Comparison of ENCODE assay signal across 8 mouse cellular contexts in the genomic region with DNA sequence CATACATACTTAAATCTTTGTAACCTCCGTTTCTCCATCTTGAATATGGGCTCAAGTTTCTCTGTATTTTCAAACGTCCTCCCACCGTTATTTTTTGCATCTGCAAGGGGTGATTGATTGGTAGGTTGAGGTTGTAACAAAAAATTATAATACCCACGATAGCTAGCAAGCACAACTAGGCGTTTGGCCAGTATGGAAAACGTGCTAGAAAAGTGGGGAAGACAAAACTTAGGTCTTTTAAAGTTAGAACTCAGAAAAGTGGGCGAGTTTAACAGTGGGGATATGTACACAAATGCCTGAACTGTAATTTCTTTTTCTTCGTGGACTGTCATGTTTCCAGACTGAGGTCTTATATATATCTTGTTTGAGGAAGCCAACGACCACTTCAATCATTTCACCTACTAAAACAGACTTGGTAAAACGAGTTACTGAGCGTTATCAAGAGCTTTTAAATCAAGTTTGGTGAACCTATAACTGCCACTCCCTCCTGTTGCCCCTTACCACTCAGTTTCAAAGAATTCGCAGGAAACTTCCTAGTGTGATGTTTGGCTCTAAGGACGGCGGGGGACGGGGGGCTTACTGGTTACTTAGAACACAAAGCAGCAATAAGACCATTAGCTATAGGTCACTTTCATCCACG. TPM values are rescaled to one million over a fixed set of nuclear protein-coding genes. Genes with fewer than 3 reads are reported as not detected.
DNase-seq lines count a peak whose midpoint lies in the region; ATAC-seq and TF ChIP-seq lines count a peak whose summit lies in the region.

No protein-coding gene starts in this region.

- H3K9ac ChIP-seq in heart, adult 2 months (ENCODE audit: low read depth, low read length) = peak overlapping the region; percentile 75
- peak overlapping the region; percentile 73 for H3K9ac ChIP-seq in forebrain, embryonic 16.5 days (replicated peaks; ENCODE audit: low read depth, low read length)
- peak overlapping the region; percentile 89 for H3K9ac ChIP-seq in liver, embryonic 16.5 days (ENCODE audit: low read depth, low read length)

- no peak for ATAC-seq in forebrain, embryonic 16.5 days
- ATAC-seq in liver, embryonic 16.5 days (ENCODE audit: low read depth) = no peak
- no peak for ATAC-seq in erythroid progenitor cell, adult 5-6 weeks (replicated peaks; ENCODE audit: low FRiP score, poor library complexity, severe bottlenecking)

- peaks cover 3% of the 10 kb centered on the region for H3K36me3 ChIP-seq in heart, adult 2 months (ENCODE audit: control insufficient read depth, insufficient read depth, low read length)
- peaks cover 23% of the 10 kb centered on the region for H3K36me3 ChIP-seq in E14TG2a.4 (ENCODE audit: insufficient read depth, low read length)
- H3K36me3 ChIP-seq in forebrain, embryonic 16.5 days (ENCODE audit: control insufficient read depth, insufficient read depth) = no peaks in the 10 kb centered on the region
- no peaks in the 10 kb centered on the region; the same call in 1 of the 2 replicates for H3K36me3 ChIP-seq in liver, embryonic 16.5 days (ENCODE audit: control insufficient read depth, insufficient read depth)

- intact Hi-C loops in heart, adult 2 months (cut with DNase I) = loop anchor here (2.0 to 10.0 kb wide), 3 partner anchors 98 to 192 kb away; a partner anchor contains a TSS
- intact Hi-C loops in heart, postnatal 36 days (cut with DNase I) = loop anchor here (2.0 to 5.0 kb wide), 2 partner anchors 106 to 189 kb away; a partner anchor contains a TSS
- intact Hi-C loops in left cerebral cortex, postnatal 10 days (cut with DNase I) = loop anchor here (5.0 kb wide), 1 partner anchor 104 kb away; a partner anchor contains a TSS

- H3K27ac ChIP-seq in heart, adult 2 months = peak overlapping the region; percentile 100
- peak overlapping the region; percentile 99 for H3K27ac ChIP-seq in forebrain, embryonic 16.5 days (ENCODE audit: low read length)
- H3K27ac ChIP-seq in liver, embryonic 16.5 days (ENCODE audit: low read length) = peak overlapping the region; percentile 95

- no peak for TF ChIP-seq EP300 in heart, adult 2 months (IDR thresholded peaks at IDR 0.05; ENCODE audit: insufficient read depth, low read depth, low read length)

- no peak for DNase-seq in heart, adult 2 months
- no peak for DNase-seq in heart, postnatal 36 days
- DNase-seq in left cerebral cortex, postnatal 10 days (ENCODE audit: extremely low spot score in 1 of 2, low spot score in 2 of 2) = no peak
- DNase-seq in layer of hippocampus, adult 18-20 months (ENCODE audit: low spot score in 2 of 2) = no peak

- no peaks in the 10 kb centered on the region for H3K9me3 ChIP-seq in E14TG2a.4 (ENCODE audit: low read length)
- H3K9me3 ChIP-seq in forebrain, embryonic 16.5 days (ENCODE audit: control insufficient read depth, low read length) = no peaks in the 10 kb centered on the region
- H3K9me3 ChIP-seq in liver, embryonic 16.5 days (replicated peaks; ENCODE audit: control insufficient read depth, low read length) = no peaks in the 10 kb centered on the region

- peaks cover 3% of the 10 kb centered on the region for H3K4me1 ChIP-seq in heart, adult 2 months (ENCODE audit: control insufficient read depth, insufficient read depth, low read length)
- peaks cover 67% of the 10 kb centered on the region for H3K4me1 ChIP-seq in E14TG2a.4 (replicated peaks; ENCODE audit: low read depth, low read length)
- peaks cover 13% of the 10 kb centered on the region for H3K4me1 ChIP-seq in forebrain, embryonic 16.5 days (replicated peaks; ENCODE audit: control insufficient read depth, insufficient read depth, low read length)
- peaks cover 16% of the 10 kb centered on the region for H3K4me1 ChIP-seq in liver, embryonic 16.5 days (ENCODE audit: control insufficient read depth, low read depth, low read length)

- H3K27me3 ChIP-seq in heart, adult 2 months (ENCODE audit: control insufficient read depth, insufficient read depth, low read length) = no peaks in the 10 kb centered on the region
- no peaks in the 10 kb centered on the region for H3K27me3 ChIP-seq in E14TG2a.4 (ENCODE audit: insufficient read depth, low read length)
- no peaks in the 10 kb centered on the region for H3K27me3 ChIP-seq in forebrain, embryonic 16.5 days (replicated peaks; ENCODE audit: control insufficient read depth, insufficient read depth, low read length)
- no peaks in the 10 kb centered on the region for H3K27me3 ChIP-seq in liver, embryonic 16.5 days (ENCODE audit: control insufficient read depth, insufficient read depth, low read depth, low read length)

- no peak for TF ChIP-seq POLR2A in heart, adult 2 months (IDR thresholded peaks at IDR 0.05; ENCODE audit: insufficient read depth, low read depth, low read length)

- peak overlapping the region; percentile 70 for H3K4me3 ChIP-seq in heart, adult 2 months
- H3K4me3 ChIP-seq in E14TG2a.4 (replicated peaks; ENCODE audit: low read length) = peak overlapping the region; percentile 96
- peak overlapping the region; percentile 77 for H3K4me3 ChIP-seq in forebrain, embryonic 16.5 days (replicated peaks; ENCODE audit: low read length)
- H3K4me3 ChIP-seq in liver, embryonic 16.5 days (ENCODE audit: low read depth, low read length) = peak overlapping the region; percentile 90

- 29% methylated on average over 16 of the region's 16 CpGs for WGBS in heart, adult 2 months
- 39% methylated on average over 16 of the region's 16 CpGs for WGBS in forebrain, embryonic 16.5 days
- WGBS in liver, embryonic 16.5 days (ENCODE audit: insufficient replicate concordance) = 23% methylated on average over 16 of the region's 16 CpGs

- peak overlapping the region; percentile 69 for H3K4me2 ChIP-seq in forebrain, embryonic 16.5 days (ENCODE audit: low read length)
- H3K4me2 ChIP-seq in liver, embryonic 16.5 days (ENCODE audit: low read depth, low read length) = peak overlapping the region; percentile 93

- TF ChIP-seq CTCF in heart, adult 2 months (IDR thresholded peaks at IDR 0.05) = no peak
- no peak for TF ChIP-seq CTCF in E14TG2a.4 (conservative IDR thresholded peaks at IDR 0.05; ENCODE audit: low read length)

- 0 out of 2 replicates have a peak, but pooled peaks cover 1% of the 10 kb centered on the region for H3K79me2 ChIP-seq in heart, adult 2 months (replicated peaks; ENCODE audit: control insufficient read depth, insufficient read depth, low read length)

RNA-seq across cellular contexts. Expression of a gene that starts 0.9 kb away (rescaled TPM):
- 10 to 100 TPM; 52.4 to 64.9 TPM for total RNA-seq in heart, adult 2 months (2021)
- 5.7 and 16.9 TPM in 2 replicates for polyA plus RNA-seq in heart, adult 2 months (2012; rRNA removed)
- total RNA-seq in heart, postnatal 36 days (2021) = 10 to 100 TPM; 64.8 to 73.7 TPM
- 107 and 112 TPM in 2 replicates for polyA plus RNA-seq in forebrain, embryonic 16.5 days (2015; fragmentation: Nextera tagmentation; extraction: Ambion mirVana)
- polyA plus RNA-seq in liver, embryonic 16.5 days (2015; fragmentation: Nextera tagmentation; extraction: Ambion mirVana) = 30.5 and 31.3 TPM in 2 replicates
- total RNA-seq in erythroid progenitor cell, adult 5-6 weeks (2015; ENCODE audit: low replicate concordance) = 40.7 and 44.0 TPM in 2 replicates
- 17.1 and 61.1 TPM in 2 replicates for total RNA-seq in erythroid progenitor cell, adult 5-6 weeks (2017; ENCODE audit: low replicate concordance)
- 10 to 100 TPM; 77.9 to 92.8 TPM for total RNA-seq in left cerebral cortex, postnatal 10 days (2021)
- total RNA-seq in layer of hippocampus, adult 18-20 months (2021) = 10 to 100 TPM; 89.7 to 93.8 TPM
